Mouse (Mus musculus): ENCODE data around the gene Bbx.

Gene Bbx

DNA sequence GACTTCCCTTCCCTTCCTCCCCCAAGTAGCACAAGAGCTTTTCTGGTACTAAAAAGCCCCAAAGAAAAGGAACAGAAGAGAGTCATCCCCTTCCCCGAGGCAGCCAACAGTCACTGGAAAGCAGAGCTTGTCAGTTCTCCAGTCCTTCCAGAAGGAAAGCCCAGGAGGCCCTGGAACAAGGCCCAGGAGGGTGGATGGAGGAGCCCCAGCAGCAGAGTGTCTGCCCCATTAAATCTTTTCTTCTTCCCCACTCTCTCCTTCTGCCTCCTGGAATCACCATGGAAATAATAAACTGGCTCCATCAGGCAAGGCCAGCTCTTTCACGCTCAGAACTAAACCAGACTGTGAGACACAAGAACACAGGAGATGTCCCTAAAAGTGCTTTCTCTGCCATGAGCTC lies 284.3 kb downstream of the Bbx start:
- DNase-seq = peak; percentile 7
